7 mouse cellular contexts compared by ENCODE assay signal in genomic region chr5:96921511-96921910, GRCm38 (mm10).
DNase-seq lines count a peak whose midpoint lies in the region; ATAC-seq and TF ChIP-seq lines count a peak whose summit lies in the region.

No protein-coding gene starts in this region.

- WGBS in hindbrain, embryonic 14.5 days: 82% methylated on average over 6 of the region's 6 CpGs
- WGBS in hindbrain, embryonic 11.5 days: 88% methylated on average over 6 of the region's 6 CpGs
- 8% methylated on average over 6 of the region's 6 CpGs for WGBS in spleen, adult 2 months
- whole genome bisulfite sequencing in intestine, embryonic 14.5 days: 79% methylated on average over 6 of the region's 6 CpGs

- H3K9me3 ChIP-seq in hindbrain, embryonic 14.5 days (ENCODE audit: control insufficient read depth, low read length): no peaks in the 10 kb centered on the region
- H3K9me3 ChIP-seq in hindbrain, embryonic 11.5 days (ENCODE audit: control insufficient read depth, low read length): no peaks in the 10 kb centered on the region
- H3K9me3 ChIP-seq in intestine, embryonic 14.5 days (ENCODE audit: control insufficient read depth, low read length): no peaks in the 10 kb centered on the region

- DNase-seq in hindbrain, embryonic 14.5 days (ENCODE audit: low spot score): no peak
- DNase-seq in hindbrain, embryonic 11.5 days (ENCODE audit: low spot score): no peak
- DNase-seq in spleen, adult 2 months (ENCODE audit: low read depth in 1 of 2, low spot score in 2 of 2): no peak
- DNase-seq in spleen, adult 18-20 months: no peak
- no peak for DNase-seq in intestine, embryonic 14.5 days (ENCODE audit: low spot score)
- no peak for DNase-seq in adrenal gland, adult 2 months
- no peak for DNase-seq in urinary bladder, adult 2 months (ENCODE audit: low spot score)

- TF ChIP-seq POLR2A in spleen, adult 2 months (IDR thresholded peaks at IDR 0.05; ENCODE audit: low read depth, low read length): no peak

- H3K36me3 ChIP-seq in hindbrain, embryonic 14.5 days (replicated peaks; ENCODE audit: control insufficient read depth, insufficient read depth): no peaks in the 10 kb centered on the region
- H3K36me3 ChIP-seq in hindbrain, embryonic 11.5 days (ENCODE audit: control insufficient read depth, insufficient read depth, low read length): no peaks in the 10 kb centered on the region
- no peaks in the 10 kb centered on the region for H3K36me3 ChIP-seq in spleen, adult 2 months (ENCODE audit: control insufficient read depth, insufficient read depth, low read length)
- no peaks in the 10 kb centered on the region for H3K36me3 ChIP-seq in intestine, embryonic 14.5 days (ENCODE audit: control insufficient read depth, insufficient read depth, low read length)

- no peaks in the 10 kb centered on the region for H3K4me1 ChIP-seq in hindbrain, embryonic 14.5 days (replicated peaks; ENCODE audit: control insufficient read depth, insufficient read depth, low read length)
- no peaks in the 10 kb centered on the region for H3K4me1 ChIP-seq in hindbrain, embryonic 11.5 days (replicated peaks; ENCODE audit: control insufficient read depth, insufficient read depth, low read length)
- H3K4me1 ChIP-seq in spleen, adult 2 months (ENCODE audit: control insufficient read depth, insufficient read depth, insufficient read length): peaks cover 33% of the 10 kb centered on the region
- H3K4me1 ChIP-seq in intestine, embryonic 14.5 days (replicated peaks; ENCODE audit: control insufficient read depth, insufficient read depth, low read length): peaks cover 7% of the 10 kb centered on the region; the same call in 1 of the 2 replicates

- 0 out of 2 replicates have a peak overlapping the region, but pooled peaks have one; percentile 5 for H3K27ac ChIP-seq in hindbrain, embryonic 14.5 days
- H3K27ac ChIP-seq in hindbrain, embryonic 11.5 days (ENCODE audit: low read depth, low read length): no peak overlapping the region
- H3K27ac ChIP-seq in spleen, adult 2 months (ENCODE audit: insufficient read depth, low read length): peak overlapping the region; percentile 69; the same call in 1 of the 2 replicates
- H3K27ac ChIP-seq in intestine, embryonic 14.5 days (ENCODE audit: low read depth): peak overlapping the region; percentile 6; the same call in 1 of the 2 replicates

- H3K4me2 ChIP-seq in hindbrain, embryonic 14.5 days (replicated peaks): no peak overlapping the region
- no peak overlapping the region for H3K4me2 ChIP-seq in hindbrain, embryonic 11.5 days (replicated peaks; ENCODE audit: low read depth, low read length)
- peak overlapping the region; percentile 14; the same call in 1 of the 2 replicates for H3K4me2 ChIP-seq in intestine, embryonic 14.5 days (ENCODE audit: low read length)

- ATAC-seq in hindbrain, embryonic 14.5 days (ENCODE audit: low FRiP score): no peak
- no peak for ATAC-seq in hindbrain, embryonic 11.5 days (ENCODE audit: low FRiP score)
- no peak for ATAC-seq in intestine, embryonic 14.5 days (replicated peaks; ENCODE audit: low FRiP score, low TSS enrichment, low read depth)

- H3K9ac ChIP-seq in hindbrain, embryonic 14.5 days: no peak overlapping the region
- H3K9ac ChIP-seq in hindbrain, embryonic 11.5 days (ENCODE audit: low read depth, low read length): no peak overlapping the region
- H3K9ac ChIP-seq in intestine, embryonic 14.5 days (ENCODE audit: low read length): no peak overlapping the region

- no peak for TF ChIP-seq CTCF in spleen, adult 2 months (IDR thresholded peaks at IDR 0.05; ENCODE audit: extremely low read depth, insufficient read depth, insufficient read length, insufficient replicate concordance)

- no peaks in the 10 kb centered on the region for H3K27me3 ChIP-seq in hindbrain, embryonic 14.5 days (ENCODE audit: control insufficient read depth, insufficient read depth, low read length)
- no peaks in the 10 kb centered on the region for H3K27me3 ChIP-seq in hindbrain, embryonic 11.5 days (ENCODE audit: control insufficient read depth, insufficient read depth, low read length)
- H3K27me3 ChIP-seq in spleen, adult 2 months (ENCODE audit: control insufficient read depth, insufficient read depth, low read length): no peaks in the 10 kb centered on the region
- H3K27me3 ChIP-seq in intestine, embryonic 14.5 days (replicated peaks; ENCODE audit: control insufficient read depth, insufficient read depth, low read length): no peaks in the 10 kb centered on the region

- no peak overlapping the region for H3K4me3 ChIP-seq in hindbrain, embryonic 14.5 days (replicated peaks; ENCODE audit: low read length)
- no peak overlapping the region for H3K4me3 ChIP-seq in hindbrain, embryonic 11.5 days (ENCODE audit: low read depth, low read length)
- no peak overlapping the region for H3K4me3 ChIP-seq in spleen, adult 2 months (ENCODE audit: extremely low read depth, insufficient read depth, insufficient read length)
- no peak overlapping the region for H3K4me3 ChIP-seq in intestine, embryonic 14.5 days (ENCODE audit: low read depth, low read length)
